Mouse (Mus musculus) cerebellum, postnatal 10 days (tissue): ENCODE measurements around the gene Tjap1.

Source experiments
- DNase-seq, 2 experiments: peaks; one replicate each; pipeline ENCODE4 v3.0.0; 2021; ENCODE audit warnings: mixed read lengths in 2 of 2

Gene Tjap1

DNA sequence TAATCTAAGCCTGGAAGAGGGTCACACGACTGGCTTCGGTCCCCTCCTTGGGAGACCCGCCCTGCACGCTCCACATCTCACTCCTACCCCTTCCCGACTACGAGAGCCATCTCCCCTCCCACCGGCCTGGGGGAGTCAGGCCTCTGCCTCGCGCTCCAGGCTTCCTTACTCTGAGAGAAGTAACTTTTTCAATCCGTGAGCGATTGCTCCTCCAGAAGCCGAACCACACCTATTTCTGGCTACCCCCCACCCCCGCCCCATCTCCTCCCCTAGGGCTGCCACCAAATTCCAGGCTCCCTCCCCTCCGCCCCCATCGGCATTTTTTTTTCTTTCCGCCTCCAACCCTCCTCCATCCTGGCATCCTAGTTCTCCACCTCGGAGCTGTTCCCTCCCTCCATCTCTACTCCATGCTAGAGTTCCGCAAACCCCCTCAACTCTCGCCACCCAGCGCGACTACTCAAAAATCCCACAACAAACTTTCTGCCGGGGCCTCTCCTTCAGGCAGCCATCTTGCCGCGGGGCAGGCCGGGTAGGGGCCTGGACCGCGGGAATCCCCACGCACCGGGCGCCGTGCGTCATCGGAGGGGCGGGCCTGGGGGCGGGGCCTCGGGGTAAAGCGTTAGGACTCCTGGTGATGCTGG is at the start of gene Tjap1:
TSS of gene Tjap1 (minus strand) at position 544 of the 641 bp plus-strand sequence.
- DNase-seq: peak; percentile 94 to 97

GRCm38 (mm10) chr17:46328723-46329122 is 45.9 kb upstream of the Tjap1 start:
- DNase-seq: no peak

DNA sequence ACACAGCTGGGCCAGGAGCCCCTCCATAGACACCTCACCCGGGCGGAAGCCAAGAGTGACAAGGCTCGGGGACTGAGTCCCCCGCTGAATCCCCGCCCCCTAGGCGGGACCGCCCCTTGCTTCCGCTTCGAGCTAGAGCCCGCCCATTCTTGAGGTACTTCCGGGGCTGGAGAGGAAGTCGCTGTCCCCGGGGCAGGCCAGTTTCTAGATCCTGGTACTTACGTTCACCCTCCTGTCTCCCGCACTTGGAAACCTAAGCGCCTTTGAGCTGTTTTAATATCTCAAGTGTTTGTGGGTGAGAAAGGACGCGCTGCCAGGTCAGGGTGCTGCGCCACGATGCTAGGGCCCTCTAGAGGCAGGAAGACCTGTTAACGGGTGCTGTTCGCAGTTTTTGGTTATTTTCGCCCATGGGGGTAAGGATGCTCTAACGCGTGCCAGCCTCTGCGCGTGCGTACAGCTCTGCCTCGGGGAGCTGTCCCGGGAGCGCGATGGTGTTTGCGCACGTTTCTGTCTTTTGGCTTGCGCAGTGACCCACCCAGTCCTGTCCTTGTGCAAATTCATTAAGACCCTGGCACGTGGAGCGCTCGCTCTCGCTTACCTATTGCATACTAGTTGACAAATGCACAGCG is 45.2 kb upstream of the Tjap1 start, which contains the start of gene Abcc10:
TSS of gene Abcc10 (minus strand) at position 447 of the 629 bp plus-strand sequence.
- peak; percentile 97 to 98 for DNase-seq

GRCm38 (mm10) chr17:46327413-46327905 is 44.6 kb upstream of the Tjap1 start:
- DNase-seq: no peak

GRCm38 (mm10) chr17:46322046-46322823 is 39.4 kb upstream of the Tjap1 start:
- DNase-seq: no peak

GRCm38 (mm10) chr17:46320492-46320891 is 37.7 kb upstream of the Tjap1 start:
- no peak for DNase-seq

GRCm38 (mm10) chr17:46315813-46316212 is 33.0 kb upstream of the Tjap1 start:
- no peak for DNase-seq

DNA sequence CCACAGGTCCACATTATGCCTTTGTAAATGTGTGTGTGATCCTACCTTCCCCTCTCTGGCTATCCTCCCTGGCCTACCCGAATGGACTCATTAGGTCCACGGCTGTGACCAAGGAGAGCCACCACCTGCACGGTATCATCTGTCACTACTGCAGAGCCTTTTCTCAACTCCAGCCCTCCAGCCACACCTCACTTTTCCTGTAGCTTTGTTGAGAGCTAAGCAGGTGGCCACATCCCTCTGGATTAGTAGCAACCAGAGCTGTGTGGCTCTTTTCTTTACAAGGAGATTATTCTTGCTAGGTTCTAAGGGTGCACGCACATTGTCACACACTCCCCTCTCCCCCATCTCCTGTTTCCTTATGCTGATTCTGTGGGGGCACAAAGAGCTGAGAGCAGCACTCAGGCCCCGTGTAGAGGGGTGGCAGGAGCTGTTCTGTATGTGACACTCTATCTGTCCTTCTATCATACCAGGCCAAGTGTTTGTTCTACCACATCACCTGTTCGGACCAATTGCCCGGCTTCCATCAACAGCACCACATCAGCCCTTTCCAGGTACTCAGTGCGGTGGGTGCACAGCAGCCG is 30.4 kb upstream of the Tjap1 start:
- no peak for DNase-seq

- DNase-seq: no peak
Measured at GRCm38 (mm10) chr17:46310515-46310914, 27.7 kb upstream of the Tjap1 start.

DNA sequence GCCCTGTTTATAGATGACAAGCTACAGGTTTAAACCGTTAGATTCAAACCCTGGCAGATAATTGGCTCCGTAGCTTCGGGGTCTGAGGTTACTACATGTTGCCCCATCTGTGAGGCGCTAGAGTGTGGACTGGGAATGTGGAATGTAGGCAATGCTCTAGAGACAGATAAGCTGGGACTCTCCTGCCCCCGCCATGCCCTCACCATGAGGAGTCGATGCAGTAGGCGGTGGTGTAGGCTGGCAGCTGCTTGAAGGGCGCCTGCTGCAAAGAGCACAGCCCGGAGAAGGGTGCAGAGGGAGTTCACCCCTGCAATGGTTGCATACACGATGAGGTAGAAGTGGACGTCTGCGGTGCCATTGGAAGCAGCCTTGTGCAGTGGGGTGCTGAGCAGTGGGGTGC is 27.0 kb upstream of the Tjap1 start:
- no peak for DNase-seq

GRCm38 (mm10) chr17:46306956-46307355 is 24.1 kb upstream of the Tjap1 start:
- DNase-seq: no peak

DNA sequence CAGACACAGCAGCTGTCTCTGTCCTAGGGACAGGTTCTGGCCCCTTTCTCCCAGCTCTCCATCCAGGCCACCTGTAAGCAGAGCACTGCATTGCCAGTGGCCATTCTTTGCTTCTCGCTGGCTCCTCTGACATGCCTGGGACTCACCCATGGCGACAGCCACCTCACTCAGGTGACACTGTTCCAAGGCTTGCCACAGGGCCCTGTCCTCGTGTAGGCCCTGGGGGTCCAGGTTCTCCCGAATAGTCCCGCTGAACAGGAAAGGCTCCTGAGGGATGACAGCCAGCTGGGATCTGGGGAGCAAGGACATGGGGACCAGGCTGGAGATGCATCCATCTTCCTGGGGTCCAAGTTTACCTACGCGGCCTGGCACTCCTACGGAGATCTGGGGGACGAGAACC is 21.4 kb upstream of the Tjap1 start:
- DNase-seq: no peak

DNA sequence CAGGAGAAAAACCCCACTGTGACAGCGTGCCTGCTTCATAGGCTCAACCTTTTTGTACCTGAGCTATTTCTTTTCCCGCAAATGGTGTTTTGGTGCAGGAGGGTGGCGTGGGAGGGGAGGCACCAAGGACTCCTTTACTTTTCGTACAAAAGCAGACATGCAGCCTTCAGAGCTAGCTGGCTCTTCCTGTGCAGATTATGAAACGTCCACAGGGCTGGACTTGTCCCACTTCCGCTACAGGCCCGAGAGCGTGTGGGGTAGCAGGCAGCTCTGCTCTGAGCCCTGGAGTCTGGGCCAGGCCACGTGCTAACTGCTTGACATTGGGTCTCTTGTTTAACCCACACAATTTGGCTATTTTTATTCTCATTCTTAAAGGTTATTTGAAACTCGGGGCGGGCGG is 19.1 kb upstream of the Tjap1 start:
- DNase-seq: no peak

GRCm38 (mm10) chr17:46298220-46298913 is 15.5 kb upstream of the Tjap1 start:
- peak; percentile 91 for DNase-seq

GRCm38 (mm10) chr17:46297364-46298219 is 14.8 kb upstream of the Tjap1 start, which contains the start of gene Dlk2:
Dlk2 (plus strand) TSS chr17:46297421.
- peak; percentile 58 to 59 for DNase-seq

DNA sequence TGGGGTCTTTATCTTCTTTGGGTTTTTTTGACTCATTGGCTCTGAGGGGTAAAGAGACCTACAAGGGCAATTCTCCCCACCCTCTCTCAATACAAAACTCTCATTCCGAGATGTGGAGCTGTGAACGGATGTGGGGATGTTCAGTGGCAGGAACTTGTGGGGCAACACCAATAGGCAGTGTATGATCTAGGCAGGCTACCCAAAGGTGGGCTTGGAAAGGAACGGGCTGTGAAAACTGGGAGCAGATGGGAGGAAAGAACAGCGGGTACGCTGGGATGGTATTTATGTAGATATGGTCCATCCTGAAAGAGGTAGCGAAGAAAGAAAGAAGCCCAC is 14.2 kb upstream of the Tjap1 start:
- DNase-seq: no peak

- DNase-seq: no peak
Measured at GRCm38 (mm10) chr17:46296601-46297000, 13.8 kb upstream of the Tjap1 start.

GRCm38 (mm10) chr17:46287678-46288095 is 4.9 kb upstream of the Tjap1 start:
- peak in 1 of 2 experiments; percentile 29 for DNase-seq

DNA sequence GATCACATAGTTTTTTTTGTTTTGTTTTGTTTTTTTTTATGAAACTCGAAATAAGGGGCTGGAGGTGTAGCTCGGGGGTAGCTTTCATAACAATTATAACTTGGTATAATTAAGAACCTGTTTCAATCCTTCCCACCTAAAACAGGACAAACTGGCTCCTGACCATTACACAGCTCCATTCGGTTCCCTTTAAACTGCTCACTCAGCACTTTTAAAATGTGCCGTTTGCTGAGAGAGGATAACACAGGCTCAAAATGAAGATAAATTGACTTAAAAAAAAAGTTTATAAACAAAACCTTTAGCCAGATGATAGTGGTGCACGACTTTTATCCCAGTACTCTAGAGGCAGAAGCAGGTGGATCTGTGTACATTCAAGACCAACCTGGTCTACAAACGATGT is 2.6 kb upstream of the Tjap1 start:
- no peak for DNase-seq

DNA sequence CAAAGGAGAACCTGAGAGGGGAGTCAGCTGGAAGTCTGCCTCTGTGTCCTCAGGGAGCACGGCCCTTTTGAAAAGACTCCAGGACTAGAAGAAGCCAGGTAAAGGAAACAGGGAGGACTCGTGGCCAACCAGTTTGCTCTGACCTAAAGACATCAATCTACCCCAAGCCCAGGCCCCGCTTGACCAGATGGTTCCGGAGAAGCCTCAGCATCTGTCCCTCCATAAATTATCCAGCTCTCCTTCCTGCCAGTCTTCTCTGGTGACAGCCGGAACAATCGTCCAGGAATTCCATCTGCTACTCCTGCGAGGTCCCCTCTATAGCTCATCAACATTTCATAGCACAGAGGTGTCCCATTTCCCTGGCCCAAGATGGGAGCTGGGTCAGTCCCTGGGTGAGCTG is 1.8 kb upstream of the Tjap1 start:
- peak; percentile 43 to 51 for DNase-seq

DNA sequence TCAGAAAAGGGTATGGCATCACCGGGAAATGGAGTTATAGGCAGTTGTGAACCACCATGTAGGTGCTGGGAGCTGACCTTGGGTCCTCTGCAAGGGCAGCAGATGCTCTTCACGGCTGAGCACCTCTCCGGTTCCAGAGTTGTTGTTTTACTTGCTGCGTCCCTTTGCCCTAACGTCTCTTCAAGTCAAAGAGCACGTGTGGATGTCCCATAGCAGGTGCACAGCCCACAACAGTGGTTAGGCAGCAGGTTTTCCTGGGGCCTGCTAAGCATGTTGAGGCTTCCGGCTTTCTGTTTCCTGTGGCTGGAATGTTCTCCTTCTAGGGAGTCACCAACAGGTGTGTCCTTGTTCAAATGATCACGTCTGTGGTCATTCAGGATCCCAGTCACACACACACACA is 1.1 kb upstream of the Tjap1 start:
- DNase-seq: peak in 1 of 2 experiments; percentile 1

GRCm38 (mm10) chr17:46283140-46283539 is 314 bp upstream of the Tjap1 start:
- DNase-seq: peak in 1 of 2 experiments; percentile 3
